Mouse (Mus musculus) intestine, embryonic 16.5 days (tissue): ENCODE results near the gene Upk3bl. TPM values are rescaled to one million over a fixed set of nuclear protein-coding genes. Genes with fewer than 3 reads are reported as not detected.
A peak's percentile ranks its signal among the peaks of the same experiment; 100 is the strongest.

Source experiments
- ATAC-seq: fragments of 200-750 bp; cut with Nextera tagmentation; 2 replicates; pipeline ENCODE4 v1.8.0; 2017; ENCODE audit warnings: moderate TSS enrichment, moderate library complexity
- H3K27ac ChIP-seq: fragments of 300-500 bp; sonication (generic); 2 replicates; pipeline ENCODE4 v1.5.1; 2014; ENCODE audit warnings: mild to moderate bottlenecking, low read length
- H3K27me3 ChIP-seq: fragments of 300-500 bp; sonication (generic); replicated peaks from 2 replicates; pipeline ENCODE4 v1.6.1; 2014; ENCODE audit warnings: low read length, control low read depth, mixed read lengths; ENCODE audit not compliant: control insufficient read depth, insufficient read depth
- H3K36me3 ChIP-seq: fragments of 300-500 bp; sonication (generic); 2 replicates; pipeline ENCODE4 v1.6.1; 2014; ENCODE audit warnings: low read length, control low read depth; ENCODE audit not compliant: control insufficient read depth, insufficient read depth
- H3K4me1 ChIP-seq: fragments of 300-500 bp; sonication (generic); 2 replicates; pipeline ENCODE4 v1.6.1; 2014; ENCODE audit warnings: low read length, control low read depth, mixed read lengths; ENCODE audit not compliant: control insufficient read depth, insufficient read depth
- H3K4me2 ChIP-seq: fragments of 300-500 bp; sonication (generic); 2 replicates; pipeline ENCODE4 v1.6.1; 2014; ENCODE audit warnings: low read depth, low read length, control low read depth
- H3K4me3 ChIP-seq: fragments of 300-500 bp; sonication (generic); 2 replicates; pipeline ENCODE4 v1.5.1; 2014; ENCODE audit warnings: mild to moderate bottlenecking, low read length
- H3K9ac ChIP-seq: fragments of 300-500 bp; sonication (generic); 2 replicates; pipeline ENCODE4 v1.6.1; 2014; ENCODE audit warnings: low read depth, low read length
- H3K9me3 ChIP-seq: fragments of 300-500 bp; sonication (generic); 2 replicates; pipeline ENCODE4 v1.6.1; 2016; ENCODE audit warnings: low read length, control low read depth; ENCODE audit not compliant: control insufficient read depth
- whole genome bisulfite sequencing: fragments of 180-500 bp; shearing (Covaris S2); extraction: QIAGEN DNeasy Blood & Tissue Kit; methylation state at CpG from one replicate; pipeline ENCODE4 v1.1.7; 2014; 5-methylcytosine and 5-hydroxymethylcytosine counted together
- polyA plus RNA-seq: library from polyadenylated mRNA; unstranded; fragments of >200 nt; fragmentation: Nextera tagmentation; extraction: Ambion mirVana; gene quantifications from 2 replicates; pipeline ENCODE4 v1.2.1, GENCODE M21; 2015

Gene Upk3bl
- polyA plus RNA-seq, 1 experiment from 2014 or later, result 2.3 TPM

DNA sequence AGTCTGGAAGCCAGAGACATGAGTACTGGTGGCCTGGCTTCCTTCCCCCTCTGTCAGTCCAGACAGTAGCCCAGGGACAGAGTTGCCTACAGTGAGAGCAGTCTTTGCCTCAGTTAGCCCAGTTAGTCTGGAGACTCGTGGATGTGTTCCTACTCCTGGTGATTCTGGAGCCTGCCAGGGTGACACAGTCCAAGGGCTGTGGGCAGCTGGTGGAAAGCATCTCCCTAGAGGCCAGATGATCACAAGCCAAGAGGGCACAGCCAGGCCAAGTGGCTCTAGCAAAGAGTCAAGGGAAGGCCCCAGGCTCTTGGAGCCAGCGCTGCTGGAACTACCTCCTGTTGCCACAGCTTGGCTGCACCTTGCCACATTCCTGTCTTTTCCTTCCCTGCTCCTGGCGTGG, 28.6 kb upstream of the Upk3bl start:
- WGBS, result 92% methylated on average over 3 of the region's 3 CpGs

DNA sequence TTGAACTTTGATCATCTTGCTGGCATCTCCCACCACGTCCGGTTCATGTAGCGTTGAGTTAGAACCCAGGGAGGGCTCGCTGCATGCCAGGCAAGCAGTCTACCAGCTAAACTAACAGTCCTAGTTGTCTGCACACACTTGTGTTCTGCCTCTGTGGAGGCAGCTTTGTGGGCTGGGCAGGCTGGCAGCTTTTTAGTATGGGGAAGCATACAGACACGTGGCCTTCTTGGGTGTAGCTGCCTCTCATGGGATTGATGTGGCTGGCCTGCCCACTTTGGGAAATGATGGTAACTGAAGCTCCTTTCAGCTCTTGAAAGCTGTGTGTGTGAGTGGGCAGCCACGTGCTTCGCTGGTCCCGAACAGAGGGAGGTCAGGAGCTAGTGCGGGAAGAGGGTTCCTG, 27.4 kb upstream of the Upk3bl start:
- Histone ChIP-seq H3K27ac (no peak overlapping the region), H3K4me1 (no peaks in the 10 kb centered on the region), H3K9me3 (no peaks in the 10 kb centered on the region), H3K4me3 (no peak overlapping the region), H3K9ac (no peak overlapping the region), H3K36me3 (peaks cover 10% of the 10 kb centered on the region; the same call in 1 of the 2 replicates), H3K27me3 (no peaks in the 10 kb centered on the region), H3K4me2 (no peak overlapping the region)
- no peak for ATAC-seq
- 90% methylated on average over 9 of the region's 9 CpGs for WGBS

More for the DNA sequence above, 28.6 kb upstream of the Upk3bl start:
- H3K9me3 ChIP-seq, result no peaks in the 10 kb centered on the region
- no peak for ATAC-seq
- H3K27me3 ChIP-seq, result no peaks in the 10 kb centered on the region
- H3K4me3 ChIP-seq, result no peak overlapping the region
- H3K9ac ChIP-seq, result no peak overlapping the region
- no peaks in the 10 kb centered on the region for H3K4me1 ChIP-seq
- 0 out of 2 replicates have a peak, but pooled peaks cover 7% of the 10 kb centered on the region for H3K36me3 ChIP-seq
- H3K27ac ChIP-seq, result no peak overlapping the region
- no peak overlapping the region for H3K4me2 ChIP-seq

DNA sequence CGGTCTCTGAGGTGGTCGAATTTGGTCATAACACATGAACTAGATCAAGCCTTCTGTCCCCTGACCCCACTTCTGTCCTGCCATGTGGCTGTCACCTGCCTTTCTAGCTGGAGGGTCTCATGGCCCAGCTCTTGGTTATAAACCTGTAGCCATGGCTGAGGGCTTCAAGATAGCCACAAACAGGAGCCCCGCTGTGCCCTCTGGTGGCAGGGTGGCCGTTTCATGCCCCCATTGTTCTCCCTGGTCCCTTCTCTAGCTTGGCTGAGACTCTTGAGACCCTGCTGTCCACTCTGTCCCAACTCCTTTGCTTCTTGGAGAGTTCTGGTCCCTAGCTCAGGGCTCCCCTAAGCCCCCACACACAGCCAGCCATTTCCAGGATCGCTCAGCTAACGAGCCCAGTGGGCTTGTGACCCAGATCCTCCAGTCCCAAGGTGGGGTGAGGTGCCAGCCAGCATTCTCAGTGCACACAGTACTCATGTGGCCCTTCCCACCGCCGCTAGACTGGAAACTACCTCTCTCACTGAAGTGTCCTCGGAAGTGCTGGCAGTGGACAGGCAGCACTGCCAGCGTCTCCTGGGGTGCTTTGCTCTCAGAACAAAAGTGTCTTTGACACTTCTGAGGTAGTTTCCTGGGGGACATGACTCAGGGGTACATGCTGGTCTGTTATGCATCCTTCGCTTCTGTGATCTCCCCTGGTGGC, 26.5 kb upstream of the Upk3bl start:
- 84% methylated on average over 11 of the region's 11 CpGs for WGBS
- no peak for ATAC-seq
- no peak overlapping the region for H3K4me2 ChIP-seq

DNA sequence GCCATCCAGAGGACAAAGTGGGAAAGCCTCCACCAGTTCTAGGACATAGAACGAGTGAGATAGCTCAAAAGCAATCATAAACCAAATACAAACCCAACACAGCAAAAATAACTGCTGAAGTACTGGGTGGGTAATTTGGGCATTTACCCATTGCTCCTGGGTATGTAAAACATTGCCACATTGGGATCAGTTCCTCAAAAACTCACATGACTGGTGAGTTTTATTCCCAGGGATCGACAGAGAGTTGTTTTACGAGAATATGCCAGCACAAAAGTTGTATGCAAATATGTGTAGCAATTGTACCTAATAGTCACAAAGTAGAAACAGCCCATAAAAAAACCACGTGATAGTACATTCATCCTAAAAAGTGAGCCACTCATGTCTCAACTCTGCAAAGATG, 19.4 kb upstream of the Upk3bl start:
- no peaks in the 10 kb centered on the region for H3K27me3 ChIP-seq
- H3K4me3 ChIP-seq, result no peak overlapping the region
- WGBS, result 79% methylated on average over 4 of the region's 4 CpGs
- peaks cover 8% of the 10 kb centered on the region; the same call in 1 of the 2 replicates for H3K4me1 ChIP-seq
- ATAC-seq, result no peak
- H3K27ac ChIP-seq, result no peak overlapping the region
- H3K9me3 ChIP-seq, result no peaks in the 10 kb centered on the region
- no peak overlapping the region for H3K9ac ChIP-seq
- H3K4me2 ChIP-seq, result no peak overlapping the region
- peaks cover 11% of the 10 kb centered on the region; the same call in 1 of the 2 replicates for H3K36me3 ChIP-seq

More for the DNA sequence above, 26.5 kb upstream of the Upk3bl start:
- Histone ChIP-seq H3K27ac (no peak overlapping the region), H3K4me3 (no peak overlapping the region), H3K27me3 (no peaks in the 10 kb centered on the region), H3K9me3 (no peaks in the 10 kb centered on the region), H3K9ac (no peak overlapping the region), H3K36me3 (peaks cover 15% of the 10 kb centered on the region; the same call in 1 of the 2 replicates), H3K4me1 (no peaks in the 10 kb centered on the region)

DNA sequence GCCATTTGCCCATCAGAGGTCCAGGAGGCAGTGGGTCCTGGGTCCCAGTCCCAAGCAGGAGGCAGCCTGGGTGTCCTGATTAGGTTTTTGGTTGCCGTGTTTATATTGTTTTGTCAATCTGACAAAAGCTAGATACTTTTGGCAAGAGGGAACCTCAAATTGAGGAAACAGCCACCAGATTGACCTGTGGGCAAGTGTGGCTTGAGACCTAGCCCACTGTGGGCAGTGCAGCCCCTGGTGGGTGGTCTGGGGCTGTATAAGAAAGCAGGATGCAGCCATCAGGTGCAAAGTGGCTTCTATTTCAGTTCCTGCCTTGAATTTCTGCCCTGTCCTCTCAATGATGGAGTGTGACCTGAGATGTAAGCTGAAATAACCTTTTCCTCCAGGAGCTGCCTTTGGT, 19.0 kb upstream of the Upk3bl start:
- Histone ChIP-seq H3K27ac (no peak overlapping the region), H3K36me3 (peaks cover 9% of the 10 kb centered on the region; the same call in 1 of the 2 replicates), H3K4me2 (no peak overlapping the region), H3K9me3 (no peaks in the 10 kb centered on the region), H3K27me3 (no peaks in the 10 kb centered on the region), H3K4me3 (no peak overlapping the region), H3K9ac (no peak overlapping the region), H3K4me1 (peaks cover 10% of the 10 kb centered on the region; the same call in 1 of the 2 replicates)
- no peak for ATAC-seq
- 88% methylated on average over 1 of the region's 1 CpGs for WGBS

DNA sequence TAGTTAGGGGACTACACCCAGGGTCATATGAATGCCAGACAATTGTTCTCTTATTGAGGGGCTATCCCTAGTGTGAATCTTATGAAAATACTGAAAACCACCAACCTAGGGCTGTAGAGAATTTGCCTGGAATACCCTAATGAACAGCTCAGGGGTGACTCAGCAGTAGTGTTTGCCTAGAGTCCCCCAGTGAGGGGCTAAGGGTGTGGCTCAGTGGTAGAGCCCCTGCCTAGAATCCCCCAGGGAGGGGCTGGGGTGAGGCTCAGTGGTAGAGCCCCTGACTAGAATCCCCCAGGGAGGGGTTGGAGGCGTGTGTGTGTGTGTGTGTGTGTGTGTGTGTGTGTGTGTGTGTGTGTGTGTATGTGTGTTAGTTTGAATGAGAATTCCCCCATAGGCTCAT, 17.6 kb upstream of the Upk3bl start:
- Histone ChIP-seq H3K27me3 (no peaks in the 10 kb centered on the region), H3K4me1 (peaks cover 13% of the 10 kb centered on the region; the same call in 1 of the 2 replicates), H3K36me3 (peaks cover 6% of the 10 kb centered on the region; the same call in 1 of the 2 replicates), H3K4me3 (no peak overlapping the region), H3K27ac (no peak overlapping the region), H3K4me2 (no peak overlapping the region), H3K9ac (no peak overlapping the region), H3K9me3 (no peaks in the 10 kb centered on the region)
- ATAC-seq, result no peak
- WGBS, result 80% methylated on average over 1 of the region's 1 CpGs

DNA sequence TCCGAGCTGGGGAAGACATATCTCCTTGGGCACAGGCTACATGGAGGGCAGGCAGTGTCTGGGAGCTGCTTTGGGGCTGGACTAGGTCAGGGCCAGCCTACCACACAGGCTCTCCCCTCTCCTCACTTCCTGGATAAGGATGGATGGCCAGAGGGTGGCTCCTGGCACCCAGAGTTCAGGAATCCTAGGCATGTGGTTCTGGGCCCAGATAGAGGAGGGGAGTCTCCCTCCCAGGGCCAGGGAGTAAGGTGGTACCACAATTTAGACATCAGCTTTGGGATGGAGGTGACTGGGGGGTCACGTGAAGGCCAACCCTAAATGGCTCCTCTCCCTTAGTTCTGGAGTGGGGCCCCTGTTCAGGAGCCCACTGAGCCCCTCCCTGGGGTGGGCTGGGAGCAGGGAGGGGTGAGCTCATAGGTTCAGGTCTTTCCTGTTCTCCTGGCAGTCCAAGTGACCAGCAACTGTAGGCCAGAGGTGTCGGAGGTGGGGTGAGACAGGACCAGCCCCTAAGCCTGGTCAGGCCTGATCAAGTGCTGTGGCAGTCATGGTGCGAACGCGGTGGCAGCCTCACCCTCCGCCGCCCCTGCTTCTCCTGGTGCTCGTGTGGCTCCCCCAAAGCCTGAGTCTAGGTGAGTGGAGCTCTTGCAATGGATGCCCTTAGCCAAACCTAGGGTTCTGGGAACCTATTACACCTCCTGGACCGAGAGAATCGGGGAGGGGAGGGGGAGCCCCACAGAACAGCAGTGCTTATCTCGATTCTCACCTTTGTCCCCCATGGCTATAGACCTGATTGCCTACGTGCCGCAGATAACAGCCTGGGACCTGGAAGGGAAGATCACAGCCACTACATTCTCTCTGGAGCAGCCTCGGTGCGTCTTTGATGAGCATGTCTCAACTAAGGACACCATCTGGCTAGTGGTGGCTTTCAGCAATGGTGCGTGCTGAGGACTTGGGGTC, 15.8 kb upstream of the Upk3bl start, which contains the start of gene Upk3b:
Upk3b (plus strand) TSS at position 239 of the 957 bp plus-strand sequence.
- ATAC-seq, result peak; percentile 89
- Histone ChIP-seq H3K27ac (peak within 1 kb of the TSS; percentile 90), H3K27me3 (no peaks in the 10 kb centered on the region), H3K4me3 (peak within 1 kb of the TSS; percentile 37), H3K9me3 (no peaks in the 10 kb centered on the region), H3K4me1 (peaks cover 13% of the 10 kb centered on the region; the same call in 1 of the 2 replicates), H3K9ac (peak within 1 kb of the TSS; percentile 53), H3K4me2 (peak within 1 kb of the TSS; percentile 44), H3K36me3 (no peaks in the 10 kb centered on the region)
- WGBS, result 42% methylated on average over 17 of the region's 17 CpGs

DNA sequence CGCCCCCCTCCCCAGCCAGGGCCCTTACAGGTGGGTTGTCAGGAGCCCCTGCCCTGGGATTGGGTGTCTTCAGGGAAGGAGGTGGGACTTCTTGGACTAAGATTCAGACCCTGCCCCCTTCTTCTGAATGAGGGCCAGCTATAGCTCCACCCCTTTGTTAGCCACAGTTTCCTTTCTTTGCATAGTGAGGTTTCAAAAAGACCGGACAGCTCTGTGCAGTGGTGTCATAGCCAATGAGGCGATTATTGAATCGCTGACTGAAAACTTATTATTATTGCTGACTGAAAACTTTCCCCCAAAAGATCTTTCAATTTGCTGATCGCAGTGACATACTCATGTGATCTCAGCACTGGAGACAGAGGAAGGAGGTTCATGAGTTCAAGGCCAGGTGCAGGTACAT, 14.1 kb upstream of the Upk3bl start:
- Histone ChIP-seq H3K9me3 (no peaks in the 10 kb centered on the region), H3K4me3 (peak overlapping the region; percentile 37), H3K27ac (peak overlapping the region; percentile 90), H3K9ac (peak overlapping the region; percentile 53), H3K27me3 (no peaks in the 10 kb centered on the region), H3K4me2 (peak overlapping the region; percentile 44), H3K4me1 (peaks cover 13% of the 10 kb centered on the region; the same call in 1 of the 2 replicates), H3K36me3 (no peaks in the 10 kb centered on the region)
- WGBS, result 48% methylated on average over 5 of the region's 5 CpGs
- ATAC-seq, result peak; percentile 29

DNA sequence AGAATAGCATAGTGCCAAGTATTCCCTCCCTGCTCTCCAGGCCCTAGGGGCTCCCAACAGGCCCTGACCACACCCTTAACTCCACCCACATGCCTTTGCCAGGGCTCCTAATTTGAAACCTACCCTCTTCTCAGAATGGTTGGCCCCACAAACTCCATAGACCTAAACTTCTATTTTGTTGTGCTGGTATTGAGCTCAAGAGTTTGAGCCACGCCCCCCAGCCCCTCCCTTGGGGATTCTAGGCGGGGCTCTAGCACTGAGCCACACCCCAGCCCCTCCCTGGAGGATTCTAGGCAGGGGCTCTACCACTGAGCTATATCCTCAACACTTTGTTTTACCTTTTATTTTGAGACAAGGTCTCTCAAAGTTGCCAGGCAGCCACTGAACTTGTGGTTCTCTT, 13.0 kb upstream of the Upk3bl start:
- H3K36me3 ChIP-seq, result no peaks in the 10 kb centered on the region
- no peak overlapping the region for H3K4me2 ChIP-seq
- WGBS, result 38% methylated on average over 2 of the region's 2 CpGs
- no peak overlapping the region for H3K4me3 ChIP-seq
- no peak overlapping the region for H3K27ac ChIP-seq
- H3K9ac ChIP-seq, result no peak overlapping the region
- H3K27me3 ChIP-seq, result no peaks in the 10 kb centered on the region
- ATAC-seq, result no peak
- H3K4me1 ChIP-seq, result peaks cover 13% of the 10 kb centered on the region; the same call in 1 of the 2 replicates
- no peaks in the 10 kb centered on the region for H3K9me3 ChIP-seq
